Mouse (Mus musculus) limb, embryonic 14.5 days (tissue): Measurements from ENCODE around the gene Zfp629. TPM values are rescaled to one million over a fixed set of nuclear protein-coding genes. Genes with fewer than 3 reads are reported as not detected.

Source experiments
- ATAC-seq: fragments of 200-750 bp; cut with Nextera tagmentation; 2 replicates; pipeline ENCODE4 v1.8.0; 2017; ENCODE audit warnings: low read depth, moderate number of reproducible peaks, moderate TSS enrichment; ENCODE audit not compliant: low FRiP score
- DNase-seq: peaks from one replicate; pipeline ENCODE4 v3.0.0-alpha.2; 2015; ENCODE audit warnings: low spot score
- H3K27ac ChIP-seq: fragments of 300-500 bp; sonication (generic); replicated peaks from 2 replicates; pipeline ENCODE4 v1.5.1; 2014; ENCODE audit warnings: low read depth, mild to moderate bottlenecking, low read length, moderate library complexity, mixed read lengths
- H3K27me3 ChIP-seq: fragments of 300-500 bp; sonication (generic); 2 replicates; pipeline ENCODE4 v1.6.1; 2014; ENCODE audit warnings: low read length, mixed read lengths; ENCODE audit not compliant: control insufficient read depth, insufficient read depth
- H3K36me3 ChIP-seq: fragments of 300-500 bp; sonication (generic); 2 replicates; pipeline ENCODE4 v1.6.1; 2014; ENCODE audit warnings: mild to moderate bottlenecking, low read length, moderate library complexity, mixed read lengths; ENCODE audit not compliant: control insufficient read depth, insufficient read depth
- H3K4me1 ChIP-seq: fragments of 300-500 bp; sonication (generic); 2 replicates; pipeline ENCODE4 v1.6.1; 2014; ENCODE audit warnings: antibody characterized with exemption, low read length, mixed read lengths; ENCODE audit not compliant: control insufficient read depth, insufficient read depth
- H3K4me2 ChIP-seq: fragments of 300-500 bp; sonication (generic); replicated peaks from 2 replicates; pipeline ENCODE4 v1.6.1; 2014; ENCODE audit warnings: low read depth, mild to moderate bottlenecking, low read length, moderate library complexity; ENCODE audit not compliant: severe bottlenecking
- H3K4me3 ChIP-seq: fragments of 300-500 bp; sonication (generic); replicated peaks from 2 replicates; pipeline ENCODE4 v1.5.1; 2014; ENCODE audit warnings: low read length
- H3K9ac ChIP-seq: fragments of 300-500 bp; sonication (generic); 2 replicates; pipeline ENCODE4 v1.6.1; 2014; ENCODE audit warnings: mild to moderate bottlenecking, low read depth, low read length, moderate library complexity; ENCODE audit not compliant: severe bottlenecking
- H3K9me3 ChIP-seq: fragments of 300-500 bp; sonication (generic); 2 replicates; pipeline ENCODE4 v1.6.1; 2016; ENCODE audit warnings: low read length; ENCODE audit not compliant: control insufficient read depth
- POLR2A ChIP-seq: fragments of 200-500 bp; IDR thresholded peaks from 2 replicates; pipeline ENCODE4 v1.8.0; 2012; ENCODE audit warnings: inconsistent platforms, mild to moderate bottlenecking, moderate library complexity, borderline replicate concordance; ENCODE audit not compliant: insufficient read depth, insufficient read length; ENCODE audit errors: extremely low read depth
- WGBS: fragments of 180-500 bp; shearing (Covaris S2); extraction: QIAGEN DNeasy Blood & Tissue Kit; methylation state at CpG from one replicate; pipeline ENCODE4 v1.1.7; 2014; 5-methylcytosine and 5-hydroxymethylcytosine counted together
- polyA plus RNA-seq, 2 experiments: library from polyadenylated mRNA; depleted of rRNA in 1 of 2; stranded (reverse) in 1 of 2; unstranded in 1 of 2; fragments of >200 nt; fragmentation: Nextera tagmentation in 1 of 2; extraction: Ambion mirVana in 1 of 2; gene quantifications; 2 replicates each; pipeline versions ENCODE4 v1.2.1 to v1.2.3; 2012 to 2014

The Zfp629 gene
- polyA plus RNA-seq, 2 experiments: 13.9 to 23.8 TPM

DNA sequence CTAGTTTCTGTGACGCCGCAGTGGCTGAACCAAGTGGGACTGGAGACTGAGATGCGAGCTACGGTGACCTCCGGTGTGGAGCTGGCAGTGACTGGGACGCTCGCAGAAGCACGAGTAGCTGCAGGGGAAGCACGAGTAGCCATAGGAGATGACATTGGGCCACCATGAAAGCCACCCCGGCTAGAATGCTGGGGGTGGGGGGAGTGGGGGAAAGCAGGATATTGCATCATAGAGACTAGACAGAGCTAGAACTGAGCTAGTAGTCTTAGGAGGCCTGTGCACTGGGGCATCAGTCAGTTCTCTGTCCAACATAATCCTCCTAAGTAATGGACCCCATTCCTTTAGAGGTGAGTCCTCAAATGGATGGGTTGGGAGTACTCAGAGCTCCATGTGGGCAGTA, 11.3 kb downstream of the Zfp629 start:
- Histone ChIP-seq H3K27ac (no peak overlapping the region), H3K9me3 (no peaks in the 10 kb centered on the region), H3K27me3 (no peaks in the 10 kb centered on the region), H3K36me3 (peaks cover 93% of the 10 kb centered on the region), H3K4me1 (no peaks in the 10 kb centered on the region), H3K4me3 (no peak overlapping the region), H3K4me2 (no peak overlapping the region), H3K9ac (no peak overlapping the region)
- WGBS: 88% methylated on average over 10 of the region's 10 CpGs
- no peak for TF ChIP-seq POLR2A
- DNase-seq: no peak
- no peak for ATAC-seq

- Histone ChIP-seq H3K4me3 (no peak overlapping the region), H3K4me1 (no peaks in the 10 kb centered on the region), H3K27me3 (no peaks in the 10 kb centered on the region), H3K4me2 (no peak overlapping the region), H3K9me3 (no peaks in the 10 kb centered on the region), H3K36me3 (peaks cover 93% of the 10 kb centered on the region), H3K27ac (no peak overlapping the region), H3K9ac (no peak overlapping the region)
- no peak for DNase-seq
- WGBS: 82% methylated on average over 2 of the region's 2 CpGs
- no peak for TF ChIP-seq POLR2A
- no peak for ATAC-seq
Measured at GRCm38 (mm10) chr7:127602903-127603302, 12.7 kb downstream of the Zfp629 start.

DNA sequence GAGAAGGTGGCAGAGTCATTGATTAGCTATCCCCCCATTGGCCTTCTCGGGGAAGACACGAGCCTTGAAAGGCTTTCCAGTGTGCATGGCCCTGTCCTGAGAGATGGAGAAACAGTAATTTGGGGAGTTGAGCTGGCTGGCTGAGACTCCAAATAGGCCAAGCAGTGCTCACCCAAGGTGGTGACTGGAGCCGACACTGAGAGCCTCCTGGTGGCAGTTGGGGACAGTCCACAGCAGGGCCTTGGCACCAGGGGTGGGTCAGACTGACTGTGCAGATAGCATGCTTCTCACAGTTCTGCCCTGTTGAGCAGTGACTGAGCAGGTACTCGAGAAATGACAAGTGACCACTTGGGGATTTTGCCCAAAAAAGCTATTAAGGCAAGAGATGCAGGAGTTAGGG, 13.9 kb downstream of the Zfp629 start:
- H3K4me3 ChIP-seq: no peak overlapping the region

GRCm38 (mm10) chr7:127600612-127601011, 15.0 kb downstream of the Zfp629 start:
- ATAC-seq: no peak
- Histone ChIP-seq H3K9me3 (no peaks in the 10 kb centered on the region), H3K4me2 (no peak overlapping the region), H3K27ac (no peak overlapping the region), H3K36me3 (peaks cover 98% of the 10 kb centered on the region), H3K27me3 (no peaks in the 10 kb centered on the region), H3K4me1 (no peaks in the 10 kb centered on the region), H3K9ac (no peak overlapping the region), H3K4me3 (no peak overlapping the region)
- DNase-seq: no peak
- no peak for TF ChIP-seq POLR2A
- WGBS: 93% methylated on average over 7 of the region's 7 CpGs

More for the DNA sequence above, 13.9 kb downstream of the Zfp629 start:
- H3K4me1 ChIP-seq: no peaks in the 10 kb centered on the region
- ATAC-seq (no peak), DNase-seq (no peak)
- no peaks in the 10 kb centered on the region for H3K9me3 ChIP-seq
- peaks cover 96% of the 10 kb centered on the region for H3K36me3 ChIP-seq
- no peaks in the 10 kb centered on the region for H3K27me3 ChIP-seq
- WGBS: 88% methylated on average over 4 of the region's 4 CpGs
- no peak overlapping the region for H3K4me2 ChIP-seq
- TF ChIP-seq POLR2A: no peak
- H3K9ac ChIP-seq: no peak overlapping the region
- no peak overlapping the region for H3K27ac ChIP-seq

DNA sequence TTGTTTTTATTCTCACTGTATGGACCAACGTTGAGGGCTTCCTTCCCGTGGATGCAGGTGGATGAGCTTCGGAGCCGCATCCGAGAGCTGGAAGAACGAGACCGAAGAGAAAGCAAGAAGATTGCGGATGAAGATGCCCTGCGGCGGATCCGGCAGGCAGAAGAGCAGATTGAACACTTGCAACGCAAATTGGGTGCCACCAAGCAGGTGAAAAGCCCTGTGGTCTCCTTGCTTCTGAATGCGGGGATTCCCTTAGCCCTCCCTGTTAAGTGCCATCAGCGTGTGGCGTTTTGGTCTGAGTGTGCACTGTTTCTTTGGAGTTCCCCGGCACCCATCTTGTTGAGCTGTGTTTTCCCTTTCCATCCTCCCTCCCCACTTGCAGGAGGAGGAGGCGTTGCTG, 18.9 kb downstream of the Zfp629 start:
- Histone ChIP-seq H3K9me3 (no peaks in the 10 kb centered on the region), H3K4me2 (no peak overlapping the region), H3K4me1 (no peaks in the 10 kb centered on the region), H3K9ac (no peak overlapping the region), H3K27ac (no peak overlapping the region), H3K36me3 (peaks cover 99% of the 10 kb centered on the region), H3K27me3 (no peaks in the 10 kb centered on the region), H3K4me3 (no peak overlapping the region)
- 96% methylated on average over 17 of the region's 17 CpGs for WGBS
- ATAC-seq: no peak
- TF ChIP-seq POLR2A: no peak
- no peak for DNase-seq

- DNase-seq: no peak
- Histone ChIP-seq H3K9me3 (no peaks in the 10 kb centered on the region), H3K4me1 (peaks cover 6% of the 10 kb centered on the region; the same call in 1 of the 2 replicates), H3K9ac (no peak overlapping the region), H3K4me2 (no peak overlapping the region), H3K36me3 (peaks cover 80% of the 10 kb centered on the region), H3K27me3 (no peaks in the 10 kb centered on the region), H3K4me3 (no peak overlapping the region), H3K27ac (no peak overlapping the region)
- TF ChIP-seq POLR2A: no peak
- 90% methylated on average over 14 of the region's 14 CpGs for WGBS
- no peak for ATAC-seq
Measured at GRCm38 (mm10) chr7:127592575-127592974, 23.0 kb downstream of the Zfp629 start.
